Mouse (Mus musculus): ENCODE results near the gene Matn3.

GRCm38 (mm10) chr12:8923125-8923410, 24.7 kb upstream of the Matn3 start:
- TF ChIP-seq CTCF (IDR thresholded peaks at IDR 0.05; ENCODE audit: low read depth) (no peak), EP300 (IDR thresholded peaks at IDR 0.05; ENCODE audit: low read depth) (peak; percentile 88)
